Comparison of ENCODE assay signal across 8 mouse cellular contexts in the genomic region with DNA sequence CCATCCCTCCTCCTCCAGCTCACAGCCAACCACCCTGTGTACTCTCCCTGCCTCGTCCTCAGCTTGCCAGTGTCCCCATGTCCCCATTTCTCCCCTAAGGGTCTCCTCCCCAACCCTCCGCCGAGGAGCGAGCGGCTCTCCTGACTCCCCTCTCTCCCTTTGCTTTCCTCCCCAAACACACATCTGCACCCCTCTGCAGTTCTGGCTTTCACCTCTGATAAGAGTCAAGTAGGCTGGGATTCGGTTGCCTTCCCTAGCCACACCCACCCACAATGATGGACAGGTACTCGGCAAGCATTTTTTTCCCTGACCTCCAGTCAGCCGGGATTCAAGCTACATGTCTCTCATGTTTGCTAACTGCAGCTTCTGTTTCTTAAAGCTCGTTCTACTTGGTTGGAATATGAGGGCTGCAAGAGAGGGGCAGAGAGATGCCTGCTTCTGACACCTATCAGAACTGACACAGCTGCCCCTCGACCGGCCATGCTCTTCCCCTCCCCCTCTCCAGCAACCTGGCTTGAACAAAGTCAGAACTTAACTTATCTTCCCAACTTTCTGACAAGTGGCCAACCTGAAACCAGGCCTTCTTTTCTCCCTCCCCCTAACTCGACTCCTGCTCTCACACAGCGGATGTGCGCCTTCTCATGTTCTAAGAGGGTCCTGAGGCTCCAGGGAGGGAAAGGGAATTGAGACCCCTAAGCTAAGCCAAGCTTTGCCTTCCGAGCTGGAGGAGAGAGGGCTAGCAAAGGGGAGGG. TPM values are rescaled to one million over a fixed set of nuclear protein-coding genes. Genes with fewer than 3 reads are reported as not detected.
DNase-seq lines count a peak whose midpoint lies in the region; ATAC-seq and TF ChIP-seq lines count a peak whose summit lies in the region.

No protein-coding gene starts in this region.

- peak overlapping the region; percentile 59 for H3K9ac ChIP-seq in forebrain, embryonic 16.5 days (replicated peaks; ENCODE audit: low read depth, low read length)
- H3K9ac ChIP-seq in liver, adult 2 months (ENCODE audit: low read depth, low read length) = no peak overlapping the region
- H3K9ac ChIP-seq in neural tube, embryonic 13.5 days = peak overlapping the region; percentile 88

- no peak for TF ChIP-seq CTCF in liver, adult 2 months (IDR thresholded peaks at IDR 0.05; ENCODE audit: low read depth, low read length)

- H3K9me3 ChIP-seq in forebrain, embryonic 16.5 days (ENCODE audit: control insufficient read depth, low read length) = no peaks in the 10 kb centered on the region
- no peaks in the 10 kb centered on the region for H3K9me3 ChIP-seq in neural tube, embryonic 13.5 days

- H3K4me2 ChIP-seq in forebrain, embryonic 16.5 days (ENCODE audit: low read length) = peak overlapping the region; percentile 58
- peak overlapping the region; percentile 78 for H3K4me2 ChIP-seq in neural tube, embryonic 13.5 days

- no peak for ATAC-seq in forebrain, embryonic 16.5 days
- ATAC-seq in neural tube, embryonic 13.5 days (ENCODE audit: low read depth) = 0 out of 2 replicates have a peak, but pooled peaks have one; percentile 12

- H3K27ac ChIP-seq in forebrain, embryonic 16.5 days (ENCODE audit: low read length) = peak overlapping the region; percentile 48
- H3K27ac ChIP-seq in liver, adult 2 months (replicated peaks; ENCODE audit: insufficient read depth, low read depth, low read length) = no peak overlapping the region
- H3K27ac ChIP-seq in neural tube, embryonic 13.5 days (replicated peaks) = peak overlapping the region; percentile 90

- under 1% methylated on average over 15 of the region's 15 CpGs for WGBS in forebrain, embryonic 16.5 days
- 16% methylated on average over 15 of the region's 15 CpGs for WGBS in liver, adult 2 months
- WGBS in neural tube, embryonic 13.5 days = 1% methylated on average over 15 of the region's 15 CpGs

- no peaks in the 10 kb centered on the region for H3K27me3 ChIP-seq in forebrain, embryonic 16.5 days (replicated peaks; ENCODE audit: control insufficient read depth, insufficient read depth, low read length)
- H3K27me3 ChIP-seq in liver, adult 2 months (ENCODE audit: control insufficient read depth, insufficient read depth, low read length) = peaks cover 9% of the 10 kb centered on the region; the same call in 1 of the 2 replicates
- peaks cover 4% of the 10 kb centered on the region for H3K27me3 ChIP-seq in neural tube, embryonic 13.5 days

- DNase-seq in cerebellum, postnatal 10 days = peak; percentile 50 to 58
- no peak for DNase-seq in cerebellum, adult 9-10 months
- peak; percentile 75 for DNase-seq in R1 (ENCODE audit: low read depth, low spot score)
- no peak for DNase-seq in liver, adult 2 months (ENCODE audit: extremely low read depth, low read depth, low spot score)
- DNase-seq in ovary, postnatal 36 days (ENCODE audit: low spot score) = no peak
- DNase-seq in gastrocnemius, adult 18-20 months (ENCODE audit: low spot score) = no peak

- no peaks in the 10 kb centered on the region for H3K36me3 ChIP-seq in forebrain, embryonic 16.5 days (ENCODE audit: control insufficient read depth, insufficient read depth)
- no peaks in the 10 kb centered on the region for H3K36me3 ChIP-seq in liver, adult 2 months (ENCODE audit: control insufficient read depth, insufficient read depth, low read length)
- no peaks in the 10 kb centered on the region for H3K36me3 ChIP-seq in neural tube, embryonic 13.5 days

- no peaks in the 10 kb centered on the region for H3K79me2 ChIP-seq in liver, adult 2 months (ENCODE audit: control insufficient read depth, insufficient read depth, low read length)

- no peak for TF ChIP-seq POLR2A in liver, adult 2 months (IDR thresholded peaks at IDR 0.05; ENCODE audit: extremely low read depth, insufficient read depth, low read length)

- peak overlapping the region; percentile 50 for H3K4me3 ChIP-seq in forebrain, embryonic 16.5 days (replicated peaks; ENCODE audit: low read length)
- peak overlapping the region; percentile 38 for H3K4me3 ChIP-seq in liver, adult 2 months (ENCODE audit: insufficient read depth, low read depth, low read length)
- peak overlapping the region; percentile 62 for H3K4me3 ChIP-seq in neural tube, embryonic 13.5 days

- peaks cover 38% of the 10 kb centered on the region for H3K4me1 ChIP-seq in forebrain, embryonic 16.5 days (replicated peaks; ENCODE audit: control insufficient read depth, insufficient read depth, low read length)
- H3K4me1 ChIP-seq in liver, adult 2 months (ENCODE audit: control insufficient read depth, insufficient read depth, low read length) = no peaks in the 10 kb centered on the region
- H3K4me1 ChIP-seq in neural tube, embryonic 13.5 days (replicated peaks) = peaks cover 74% of the 10 kb centered on the region

RNA-seq across cellular contexts. Expression of a gene that starts 2.0 kb away (rescaled TPM):
- 3.7 and 4.6 TPM in 2 replicates for polyA plus RNA-seq in forebrain, embryonic 16.5 days (2015; fragmentation: Nextera tagmentation; extraction: Ambion mirVana)
- 0.40 and 0.46 TPM in 2 replicates for total RNA-seq in liver, adult 2 months (2014; rRNA removed)
- polyA plus RNA-seq in liver, adult 2 months (2012; rRNA removed) = 0.78 and 0.81 TPM in 2 replicates
- polyA plus RNA-seq in neural tube, embryonic 13.5 days (2015; fragmentation: Nextera tagmentation; extraction: Ambion mirVana) = 9.8 and 10.4 TPM in 2 replicates
- total RNA-seq in gastrocnemius, adult 18-20 months (2021) = 1 to 10 TPM; 2.7 to 4.9 TPM

Comparison
In these comparisons a context has a peak if more than half of its experiments do, and no peak if none do; other contexts are left out.
1. DNase-seq: peak in cerebellum, postnatal 10 days (2 of 2) and R1 (single experiment); none in cerebellum, adult 9-10 months (single experiment), liver, adult 2 months (single experiment), ovary, postnatal 36 days (single experiment) and gastrocnemius, adult 18-20 months (single experiment).
2. Peak in every context shown above with its lines, with median percentiles within 50 percentile points of each other: H3K4me3 ChIP-seq.